Mouse (Mus musculus) liver, embryonic 14.5 days (tissue): Measurements from ENCODE around the gene Gm42742.

ENCODE experiments used
- CTCF ChIP-seq: IDR thresholded peaks from 2 replicates; pipeline ENCODE4 v1.5.1; 2016; ENCODE audit warnings: antibody characterized with exemption, low read depth, control low read depth
- EP300 ChIP-seq: IDR thresholded peaks from 2 replicates; pipeline ENCODE4 v1.6.1; 2016; ENCODE audit warnings: antibody characterized with exemption, low read depth

DNA sequence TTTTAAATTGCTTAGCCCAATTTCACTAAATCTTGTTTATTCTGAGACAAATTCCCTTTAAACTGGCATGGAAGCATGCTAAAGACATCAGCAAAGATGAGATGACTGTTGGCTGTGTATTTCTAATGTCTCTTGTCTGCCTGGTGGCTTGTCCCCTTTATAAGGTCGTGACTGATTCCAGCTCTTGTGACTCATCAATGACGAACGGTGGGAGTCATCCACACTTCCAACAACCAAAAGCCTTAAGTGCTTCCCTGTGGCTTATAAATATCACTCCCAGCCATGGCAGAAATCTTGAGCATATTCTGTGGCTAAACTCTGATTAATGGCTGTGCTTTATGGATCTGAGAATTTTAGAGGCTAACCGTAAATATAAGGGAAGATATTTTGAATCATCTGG, 45.4 kb upstream of the Gm42742 start:
- TF ChIP-seq CTCF (no peak), EP300 (no peak)
